Mouse (Mus musculus): Measurements from ENCODE around the gene Slfn2. TPM values are rescaled to one million over a fixed set of nuclear protein-coding genes. Genes with fewer than 3 reads are reported as not detected.

Gene Slfn2
- total and polyA plus RNA-seq, 2 experiments from 2014 or later: 1.9 to 3.5 TPM

- H3K4me2 ChIP-seq (ENCODE audit: low read depth): no peak overlapping the region
- H3K27ac ChIP-seq (ENCODE audit: low read depth, low read length): no peak overlapping the region
- no peaks in the 10 kb centered on the region for H3K36me3 ChIP-seq (ENCODE audit: insufficient read depth)
- H3K4me1 ChIP-seq (ENCODE audit: insufficient read depth): no peaks in the 10 kb centered on the region
- no peaks in the 10 kb centered on the region for H3K9me3 ChIP-seq (ENCODE audit: low read length)
- H3K27me3 ChIP-seq (ENCODE audit: insufficient read depth, low read length): no peaks in the 10 kb centered on the region
- DNase-seq (peak; percentile 1), ATAC-seq (no peak)
- H3K4me3 ChIP-seq (ENCODE audit: low read depth, low read length): no peak overlapping the region
- TF ChIP-seq CTCF (IDR thresholded peaks at IDR 0.05; ENCODE audit: low read depth): peak; percentile 33
- WGBS: 40% methylated on average over 2 of the region's 2 CpGs
- no peak overlapping the region for H3K9ac ChIP-seq
These were observed 50.2 kb downstream of the Slfn2 start for GRCm38 (mm10) chr11:83115138-83115537.

GRCm38 (mm10) chr11:83116597-83117227 is 51.8 kb downstream of the Slfn2 start, which contains the start of gene Slfn1:
Slfn1 (plus strand) TSS chr11:83116849.
- Histone ChIP-seq H3K9ac (no peak within 1 kb of the TSS), H3K36me3 (ENCODE audit: insufficient read depth) (no peaks in the 10 kb centered on the region), H3K4me3 (ENCODE audit: low read depth, low read length) (no peak within 1 kb of the TSS), H3K4me2 (ENCODE audit: low read depth) (no peak within 1 kb of the TSS), H3K9me3 (ENCODE audit: low read length) (no peaks in the 10 kb centered on the region), H3K27ac (ENCODE audit: low read depth, low read length) (no peak within 1 kb of the TSS), H3K4me1 (ENCODE audit: insufficient read depth) (no peaks in the 10 kb centered on the region), H3K27me3 (ENCODE audit: insufficient read depth, low read length) (no peaks in the 10 kb centered on the region)
- WGBS: 88% methylated on average over 13 of the region's 13 CpGs
- no peak for TF ChIP-seq CTCF (IDR thresholded peaks at IDR 0.05; ENCODE audit: low read depth)
- no peak for DNase-seq
- no peak for ATAC-seq

GRCm38 (mm10) chr11:83118056-83118455 is 53.1 kb downstream of the Slfn2 start:
- ATAC-seq: no peak
- Histone ChIP-seq H3K36me3 (ENCODE audit: insufficient read depth) (no peaks in the 10 kb centered on the region), H3K9ac (no peak overlapping the region), H3K4me1 (ENCODE audit: insufficient read depth) (no peaks in the 10 kb centered on the region), H3K4me3 (ENCODE audit: low read depth, low read length) (no peak overlapping the region), H3K9me3 (ENCODE audit: low read length) (no peaks in the 10 kb centered on the region), H3K27ac (ENCODE audit: low read depth, low read length) (no peak overlapping the region), H3K4me2 (ENCODE audit: low read depth) (no peak overlapping the region), H3K27me3 (ENCODE audit: insufficient read depth, low read length) (no peaks in the 10 kb centered on the region)
- no peak for DNase-seq
- WGBS: 61% methylated on average over 3 of the region's 3 CpGs
- no peak for TF ChIP-seq CTCF (IDR thresholded peaks at IDR 0.05; ENCODE audit: low read depth)

Small RNAs within 50 kb of the gene (microRNA-seq; reads per million reads assigned to microRNA genes)
- 0 reads per million in 2 experiments for gene Gm27598

Other genes with a start within 250 kb of the Slfn2 start
- 4.3 and 6.0 TPM in 2 replicates for gene Rffl, start 193.9 kb upstream of the Slfn2 start, total RNA-seq (2014; rRNA removed)
- 2.3 and 2.8 TPM in 2 replicates for gene Rffl, start 193.9 kb upstream of the Slfn2 start, polyA plus RNA-seq (2015; fragmentation: Nextera tagmentation; extraction: Ambion mirVana)
- gene Rad51d, start 174.5 kb upstream of the Slfn2 start, total RNA-seq (2014; rRNA removed): 8.6 and 9.5 TPM in 2 replicates
- gene Rad51d, start 174.5 kb upstream of the Slfn2 start, polyA plus RNA-seq (2015; fragmentation: Nextera tagmentation; extraction: Ambion mirVana): 13.4 and 14.0 TPM in 2 replicates
- gene Fndc8, start 173.0 kb upstream of the Slfn2 start, total RNA-seq (2014; rRNA removed): not detected in 2 replicates
- gene Fndc8, start 173.0 kb upstream of the Slfn2 start, polyA plus RNA-seq (2015; fragmentation: Nextera tagmentation; extraction: Ambion mirVana): 0.06 and 0.29 TPM in 2 replicates
- 31.5 and 34.9 TPM in 2 replicates for gene Nle1, start 156.7 kb upstream of the Slfn2 start, total RNA-seq (2014; rRNA removed)
- 26.4 and 27.2 TPM in 2 replicates for gene Nle1, start 156.7 kb upstream of the Slfn2 start, polyA plus RNA-seq (2015; fragmentation: Nextera tagmentation; extraction: Ambion mirVana)
- 1.4 and 3.0 TPM in 2 replicates for gene Unc45b, start 154.6 kb upstream of the Slfn2 start, total RNA-seq (2014; rRNA removed)
- 2.2 and 2.4 TPM in 2 replicates for gene Unc45b, start 154.6 kb upstream of the Slfn2 start, polyA plus RNA-seq (2015; fragmentation: Nextera tagmentation; extraction: Ambion mirVana)
- gene Slfn5, start 113.8 kb upstream of the Slfn2 start, total RNA-seq (2014; rRNA removed): 2.6 and 5.4 TPM in 2 replicates
- 1.5 and 2.4 TPM in 2 replicates for gene Slfn5, start 113.8 kb upstream of the Slfn2 start, polyA plus RNA-seq (2015; fragmentation: Nextera tagmentation; extraction: Ambion mirVana)
- 1.3 and 2.2 TPM in 2 replicates for gene Slfn9, start 73.3 kb upstream of the Slfn2 start, total RNA-seq (2014; rRNA removed)
- 0.93 and 1.3 TPM in 2 replicates for gene Slfn9, start 73.3 kb upstream of the Slfn2 start, polyA plus RNA-seq (2015; fragmentation: Nextera tagmentation; extraction: Ambion mirVana)
- 0.23 and 0.29 TPM in 2 replicates for gene Slfn8, start 44.3 kb upstream of the Slfn2 start, total RNA-seq (2014; rRNA removed)
- 0.06 and 0.27 TPM in 2 replicates for gene Slfn8, start 44.3 kb upstream of the Slfn2 start, polyA plus RNA-seq (2015; fragmentation: Nextera tagmentation; extraction: Ambion mirVana)
- gene Slfn1, start 51.7 kb downstream of the Slfn2 start, total RNA-seq (2014; rRNA removed): 0.14 TPM in 1 of 2 replicates, not detected in the other
- 0.08 TPM in 1 of 2 replicates, not detected in the other for gene Slfn1, start 51.7 kb downstream of the Slfn2 start, polyA plus RNA-seq (2015; fragmentation: Nextera tagmentation; extraction: Ambion mirVana)
- gene Slfn4, start 110.1 kb downstream of the Slfn2 start, total RNA-seq (2014; rRNA removed): 0.05 and 0.08 TPM in 2 replicates
- gene Slfn4, start 110.1 kb downstream of the Slfn2 start, polyA plus RNA-seq (2015; fragmentation: Nextera tagmentation; extraction: Ambion mirVana): 0.06 TPM in 2 replicates
- gene Slfn3, start 126.2 kb downstream of the Slfn2 start, total RNA-seq (2014; rRNA removed): 0.24 and 0.38 TPM in 2 replicates
- 0.10 TPM in 2 replicates for gene Slfn3, start 126.2 kb downstream of the Slfn2 start, polyA plus RNA-seq (2015; fragmentation: Nextera tagmentation; extraction: Ambion mirVana)
- not detected in 2 replicates for gene Slfn14, start 221.6 kb downstream of the Slfn2 start, total RNA-seq (2014; rRNA removed)
- not detected in 2 replicates for gene Slfn14, start 221.6 kb downstream of the Slfn2 start, polyA plus RNA-seq (2015; fragmentation: Nextera tagmentation; extraction: Ambion mirVana)
- 200 and 230 TPM in 2 replicates for gene Ap2b1, start 233.9 kb downstream of the Slfn2 start, total RNA-seq (2014; rRNA removed)
- 76.4 and 110 TPM in 2 replicates for gene Ap2b1, start 233.9 kb downstream of the Slfn2 start, polyA plus RNA-seq (2015; fragmentation: Nextera tagmentation; extraction: Ambion mirVana)
- gene Pex12, start 237.5 kb downstream of the Slfn2 start, total RNA-seq (2014; rRNA removed): 8.8 and 12.8 TPM in 2 replicates
- 14.6 and 16.2 TPM in 2 replicates for gene Pex12, start 237.5 kb downstream of the Slfn2 start, polyA plus RNA-seq (2015; fragmentation: Nextera tagmentation; extraction: Ambion mirVana)